Mouse (Mus musculus) v-Abl transformed pro-B cells (cell line): ENCODE data around the gene Trio.

Experiments used
- in situ Hi-C, 2 experiments: fragments of 400-800 bp; cut with MboI; formaldehyde crosslinking; loops; one replicate each; pipeline ENCODE4 v1.15.1; 2025; ENCODE audit not compliant: unreplicated experiment in 2 of 2

Gene Trio

DNA sequence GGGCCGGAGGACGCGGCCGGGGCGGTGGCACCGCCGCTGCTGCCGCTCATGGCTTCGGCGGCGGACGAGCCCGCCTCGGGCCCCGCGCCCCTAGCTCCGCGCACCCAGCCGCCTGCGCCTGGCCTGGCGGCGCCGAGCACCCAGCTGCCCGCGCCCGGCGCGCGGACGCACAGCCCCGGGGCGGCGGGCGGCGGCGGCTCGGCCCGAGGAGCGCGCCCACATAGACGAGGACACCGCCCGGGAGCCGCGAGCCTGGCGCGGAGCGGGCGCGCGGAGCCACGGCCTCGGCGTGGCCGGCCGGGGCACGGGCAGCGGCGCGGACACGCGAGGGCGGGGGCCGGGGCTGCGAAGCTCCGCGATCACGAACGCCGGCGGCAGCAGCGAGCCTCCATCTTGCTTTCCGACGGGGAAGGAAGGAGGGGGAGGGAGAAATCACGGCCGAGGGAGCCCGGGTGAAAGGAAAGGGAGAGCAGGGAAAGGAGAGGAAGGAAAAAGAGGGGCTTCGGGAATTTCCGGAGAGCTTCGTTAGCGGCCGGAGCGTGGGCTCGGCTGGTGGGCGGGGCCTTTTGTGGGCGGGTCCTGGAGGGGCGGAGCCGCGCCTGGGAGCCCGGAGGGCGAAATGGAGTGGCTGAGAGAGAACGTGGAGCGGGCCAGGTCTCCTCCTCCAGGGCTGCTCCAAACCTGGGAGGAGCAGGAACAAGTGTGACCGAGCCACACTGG lies at the start of gene Trio:
Gene Trio, minus strand, starts transcription at position 402 of the 720 bp plus-strand sequence.
- in situ Hi-C loops, result loop anchor here in 1 of 2 experiments (5.0 kb wide), 1 partner anchor 103 kb away; no protein-coding TSS in a partner anchor

DNA sequence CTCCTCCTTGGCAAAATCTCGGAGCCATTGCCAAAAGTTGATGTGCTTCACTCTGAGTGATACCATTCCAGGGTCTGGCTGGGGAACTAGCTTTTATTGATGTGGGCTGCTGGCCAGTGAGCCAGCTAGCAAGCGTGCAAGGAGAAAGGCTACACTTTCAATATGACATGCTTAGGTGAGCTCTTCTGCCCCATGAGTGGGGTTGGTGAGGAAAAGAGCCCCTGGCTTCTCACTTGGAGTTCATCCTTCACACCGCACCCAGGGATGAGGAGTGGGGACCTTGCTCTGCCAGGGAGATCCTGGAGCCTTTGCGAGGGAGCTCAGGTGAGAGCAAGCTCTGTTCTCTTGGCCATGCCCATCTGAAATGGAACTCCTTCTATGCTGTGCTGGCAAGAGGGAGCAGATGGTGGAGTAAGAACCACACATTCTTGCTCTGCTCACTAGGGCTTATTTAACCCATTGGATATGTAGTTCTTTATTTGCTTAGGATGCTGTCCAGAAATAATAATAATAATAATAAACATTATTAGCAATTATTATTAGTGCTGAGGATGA lies 48.8 kb upstream of the Trio start:
- in situ Hi-C loops, result no loop called here

DNA sequence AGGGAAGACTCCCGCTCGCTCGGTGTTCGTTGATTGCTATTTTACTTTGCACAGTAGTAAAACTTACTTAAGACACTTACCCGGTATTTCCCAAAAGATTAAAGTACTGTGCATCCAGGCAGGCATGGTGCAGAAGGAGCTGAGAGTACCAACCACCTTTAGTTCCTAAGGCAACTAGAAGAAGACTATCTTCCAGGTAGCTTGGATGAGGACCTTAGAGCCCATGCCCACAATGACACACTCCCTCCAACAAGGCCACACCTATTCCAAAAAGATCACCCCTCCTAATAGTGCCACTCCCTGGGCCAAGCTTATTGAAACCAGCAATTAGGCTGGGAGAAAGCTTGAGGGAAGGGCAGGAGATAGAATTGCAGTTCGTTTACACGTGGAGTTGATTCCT lies 46.0 kb upstream of the Trio start:
- in situ Hi-C loops, result no loop called here

- in situ Hi-C loops, result no loop called here
Observed at GRCm38 (mm10) chr15:28070771-28071419, 45.2 kb upstream of the Trio start.

DNA sequence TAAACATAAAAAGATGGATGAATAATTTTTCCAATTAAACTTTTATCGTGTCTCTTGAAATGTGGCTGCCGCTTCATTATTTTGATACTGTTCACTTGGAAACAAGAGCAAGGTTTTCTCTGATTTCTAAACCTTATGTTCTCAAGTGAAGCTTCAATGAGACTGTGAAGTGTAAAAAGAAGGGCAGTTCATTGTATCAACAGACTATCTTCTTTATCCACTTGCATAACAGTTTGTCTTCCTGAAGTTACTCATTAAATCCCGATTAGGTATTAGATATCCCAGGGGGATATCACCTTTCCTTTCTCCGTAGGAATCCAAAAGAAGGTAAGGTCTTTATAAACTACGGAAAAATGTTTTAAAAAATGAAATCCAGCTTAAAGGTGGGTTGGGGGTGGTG lies 44.6 kb upstream of the Trio start:
- in situ Hi-C loops, result no loop called here

- in situ Hi-C loops, result no loop called here
Observed at GRCm38 (mm10) chr15:28067373-28067772, 41.7 kb upstream of the Trio start.

DNA sequence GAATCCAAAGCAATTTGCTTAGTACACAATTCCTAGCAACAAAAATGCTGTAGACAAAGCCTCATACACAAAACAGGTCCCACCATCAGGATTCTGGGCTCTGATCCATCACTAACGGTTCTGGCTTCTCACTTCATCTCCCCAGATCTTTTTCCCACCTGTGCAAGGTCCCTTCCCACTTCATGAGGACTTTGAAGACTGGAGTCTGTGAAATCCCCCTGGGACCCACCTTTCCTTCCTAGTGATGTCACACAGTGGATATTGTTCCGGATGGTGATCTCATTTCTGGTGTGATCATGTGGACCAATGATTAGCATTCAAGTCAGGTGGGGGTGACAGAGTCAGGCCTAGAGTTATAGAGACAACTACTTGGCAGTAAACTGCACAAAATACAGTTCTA lies 40.8 kb upstream of the Trio start:
- in situ Hi-C loops, result no loop called here

DNA sequence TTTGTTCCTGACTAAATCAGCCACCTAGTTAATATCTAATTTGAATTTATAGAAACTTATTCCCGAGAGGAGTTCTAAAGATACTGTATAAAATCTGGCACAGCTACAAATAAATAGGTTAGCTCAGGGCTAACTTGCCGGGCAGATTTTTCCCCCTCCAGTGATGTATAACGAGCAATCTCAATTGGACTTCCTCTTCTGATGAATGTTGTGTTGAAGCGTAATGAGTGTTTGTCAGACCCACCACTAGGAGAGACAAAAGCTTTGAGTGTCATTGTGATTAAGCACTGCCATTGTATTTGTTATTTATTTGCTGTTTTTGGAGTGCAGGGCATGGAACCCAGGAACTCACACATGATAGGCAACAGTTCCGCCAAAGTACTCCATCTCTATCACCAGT lies 39.9 kb upstream of the Trio start:
- in situ Hi-C loops, result no loop called here

DNA sequence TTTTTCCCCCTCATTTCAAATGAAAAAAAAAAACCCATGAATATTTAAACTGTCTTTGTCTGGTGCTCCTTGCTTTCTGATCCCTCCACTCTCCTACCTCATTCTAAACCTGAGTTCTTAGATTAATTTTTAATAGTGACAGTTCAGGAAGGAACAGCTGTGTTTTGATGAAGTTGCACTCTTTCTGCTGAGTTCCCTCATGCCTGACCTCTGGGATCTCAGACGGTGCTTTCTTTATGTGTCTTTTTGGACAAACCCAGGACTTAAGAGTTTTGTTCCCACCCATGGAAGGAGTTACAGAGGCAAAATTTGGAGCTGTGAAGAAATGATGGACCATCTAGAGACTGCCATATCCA lies 39.1 kb upstream of the Trio start:
- in situ Hi-C loops, result no loop called here

DNA sequence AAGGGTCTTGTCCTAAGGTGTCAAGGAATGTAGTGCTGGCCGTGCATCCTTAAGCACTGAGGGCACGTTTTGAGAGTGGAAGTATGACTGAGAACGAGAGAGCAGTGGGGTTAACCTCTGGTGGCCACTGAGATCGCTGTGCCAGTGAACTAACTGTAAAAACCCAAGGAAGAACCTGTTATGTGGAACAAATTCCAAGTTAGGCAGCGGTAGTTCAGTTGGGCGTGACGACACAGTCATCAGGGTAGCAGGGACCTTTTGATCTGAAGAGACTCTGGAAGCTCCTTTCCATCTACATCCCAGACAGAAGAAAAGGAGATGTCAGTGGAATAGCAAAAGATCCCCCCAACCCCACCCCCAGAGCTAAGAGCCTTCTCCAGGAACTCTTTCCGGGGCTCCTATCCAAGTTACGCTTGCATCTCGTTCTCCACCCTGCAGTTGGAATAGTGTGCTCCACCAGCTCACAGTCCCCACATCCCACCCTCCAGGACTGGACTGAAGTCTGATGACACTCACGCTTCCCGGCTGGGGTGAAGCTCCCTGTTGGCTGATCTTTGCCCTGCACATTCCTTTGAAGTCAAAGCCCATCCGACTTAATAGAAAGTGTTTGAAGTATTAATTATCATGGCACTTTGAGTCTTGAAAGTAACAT lies 38.6 kb upstream of the Trio start:
- in situ Hi-C loops, result no loop called here

GRCm38 (mm10) chr15:28063466-28063865 lies 37.8 kb upstream of the Trio start:
- in situ Hi-C loops, result no loop called here

GRCm38 (mm10) chr15:28062016-28062415 lies 36.4 kb upstream of the Trio start:
- in situ Hi-C loops, result no loop called here

GRCm38 (mm10) chr15:28060977-28061376 lies 35.3 kb upstream of the Trio start:
- in situ Hi-C loops, result no loop called here

- in situ Hi-C loops, result no loop called here
Observed at GRCm38 (mm10) chr15:28060423-28060822, 34.8 kb upstream of the Trio start.

GRCm38 (mm10) chr15:28057545-28057944 lies 31.9 kb upstream of the Trio start:
- in situ Hi-C loops, result no loop called here

GRCm38 (mm10) chr15:28054731-28055130 lies 29.1 kb upstream of the Trio start:
- in situ Hi-C loops, result no loop called here

- in situ Hi-C loops, result no loop called here
Observed at GRCm38 (mm10) chr15:28054111-28054510, 28.5 kb upstream of the Trio start.

- in situ Hi-C loops, result no loop called here
Observed at GRCm38 (mm10) chr15:28053226-28053625, 27.6 kb upstream of the Trio start.

- in situ Hi-C loops, result no loop called here
Observed at GRCm38 (mm10) chr15:28051811-28052210, 26.2 kb upstream of the Trio start.

- in situ Hi-C loops, result no loop called here
Observed at GRCm38 (mm10) chr15:28051104-28051625, 25.5 kb upstream of the Trio start.

GRCm38 (mm10) chr15:28047711-28048110 lies 22.1 kb upstream of the Trio start:
- in situ Hi-C loops, result no loop called here
